Mouse (Mus musculus) adrenal gland, postnatal 25 days (tissue): ENCODE measurements around the gene Pmis2. TPM values are rescaled to one million over a fixed set of nuclear protein-coding genes. Genes with fewer than 3 reads are reported as not detected.

Experiments used
- DNase-seq: peaks from one replicate; pipeline ENCODE4 v3.0.0; 2021; ENCODE audit warnings: mixed read lengths
- long read RNA-seq: library from polyadenylated mRNA; stranded (forward); transcript quantifications from one replicate; pipeline ENCODE4 v2.0.0, GENCODE M21; 2021
- total RNA-seq: library from RNA; stranded (reverse); gene quantifications from 2 replicates; pipeline ENCODE4 v1.2.3, GENCODE M21; 2021

Pmis2 gene
- total RNA-seq: not detected in 2 replicates
- long read RNA-seq: 0 reads

DNA sequence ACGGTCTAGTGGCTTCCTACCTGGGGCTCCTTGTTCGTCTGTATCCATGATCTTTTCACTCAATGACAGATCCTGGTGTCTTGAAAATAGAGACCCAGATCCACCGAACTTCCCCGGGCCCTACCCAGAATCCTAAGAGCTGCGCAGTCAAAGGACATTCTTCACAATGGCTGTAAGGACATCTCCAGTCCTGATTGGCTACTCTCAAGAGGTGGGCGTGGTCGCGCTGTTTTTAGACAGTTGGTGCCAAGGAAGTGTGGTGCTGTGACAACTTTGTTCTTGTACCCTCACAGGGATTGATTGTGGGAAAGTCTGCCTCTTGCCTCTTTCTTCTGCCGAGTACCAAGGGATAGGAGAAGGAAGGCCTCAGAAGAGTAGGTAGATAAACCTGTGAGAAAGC, at the start of gene Pmis2:
Gene Pmis2, minus strand, starts transcription at position 126 of the 400 bp plus-strand sequence.
- DNase-seq: no peak

DNA sequence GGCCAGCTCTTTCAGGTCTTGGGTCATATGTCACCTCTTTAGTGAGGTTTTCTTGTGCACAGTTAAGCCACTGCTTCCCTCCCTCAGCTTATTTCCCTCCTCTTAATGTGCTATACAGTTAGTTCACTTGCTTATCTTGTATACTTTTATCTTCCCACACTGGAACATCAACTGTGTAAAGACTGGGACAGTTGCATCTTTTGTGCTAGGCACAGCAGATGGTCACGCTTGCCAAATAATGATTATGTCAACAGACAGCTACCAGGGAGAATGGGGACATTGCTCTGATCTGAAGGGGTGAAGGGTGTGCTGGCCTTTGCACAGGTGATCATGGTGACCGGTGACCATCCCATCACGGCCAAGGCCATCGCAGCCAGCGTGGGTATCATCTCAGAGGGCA, 48.3 kb upstream of the Pmis2 start:
- no peak for DNase-seq

DNA sequence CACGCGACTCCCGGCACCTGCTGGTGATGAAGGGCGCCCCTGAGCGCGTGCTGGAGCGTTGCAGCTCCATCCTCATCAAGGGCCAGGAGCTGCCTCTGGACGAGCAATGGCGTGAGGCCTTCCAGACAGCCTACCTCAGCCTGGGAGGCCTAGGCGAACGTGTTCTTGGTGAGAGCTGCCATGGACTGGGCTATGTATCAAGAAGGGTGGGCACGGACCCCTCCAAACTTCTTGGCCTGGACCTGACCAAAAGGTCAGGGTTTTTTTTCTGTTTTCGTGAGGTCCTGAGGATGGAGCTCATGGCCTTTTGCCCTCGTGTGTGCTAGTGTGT, 46.3 kb upstream of the Pmis2 start:
- no peak for DNase-seq

DNA sequence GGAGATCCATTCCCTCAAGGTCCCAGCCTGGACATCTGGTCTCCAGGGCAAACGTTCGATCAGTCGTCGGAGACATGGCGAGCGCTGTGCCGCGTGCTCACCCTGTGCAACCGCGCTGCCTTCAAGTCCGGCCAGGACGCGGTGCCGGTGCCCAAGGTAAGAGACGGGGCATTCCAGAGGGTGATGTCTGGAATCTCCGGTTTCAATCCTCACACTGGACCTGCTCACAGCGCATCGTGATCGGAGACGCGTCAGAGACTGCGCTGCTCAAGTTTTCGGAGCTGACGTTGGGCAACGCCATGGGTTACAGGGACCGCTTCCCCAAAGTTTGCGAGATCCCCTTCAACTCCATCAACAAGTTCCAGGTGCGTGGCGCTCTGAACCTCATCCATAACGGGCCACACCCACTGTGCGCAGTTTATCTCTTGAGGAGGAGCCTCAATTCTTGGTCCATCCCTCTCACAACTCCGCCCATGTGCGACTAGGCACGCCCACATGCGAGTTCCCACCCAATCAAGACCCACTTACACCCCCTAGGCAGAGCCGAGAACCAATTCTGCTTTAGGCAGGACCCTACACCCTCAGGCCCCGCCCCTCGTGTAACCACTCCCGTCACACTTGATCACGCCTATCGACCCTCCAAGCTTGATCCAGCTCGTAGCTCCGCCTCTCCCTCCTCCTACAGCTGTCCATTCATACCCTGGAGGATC, 45.8 kb upstream of the Pmis2 start:
- DNase-seq: peak; percentile 86

DNA sequence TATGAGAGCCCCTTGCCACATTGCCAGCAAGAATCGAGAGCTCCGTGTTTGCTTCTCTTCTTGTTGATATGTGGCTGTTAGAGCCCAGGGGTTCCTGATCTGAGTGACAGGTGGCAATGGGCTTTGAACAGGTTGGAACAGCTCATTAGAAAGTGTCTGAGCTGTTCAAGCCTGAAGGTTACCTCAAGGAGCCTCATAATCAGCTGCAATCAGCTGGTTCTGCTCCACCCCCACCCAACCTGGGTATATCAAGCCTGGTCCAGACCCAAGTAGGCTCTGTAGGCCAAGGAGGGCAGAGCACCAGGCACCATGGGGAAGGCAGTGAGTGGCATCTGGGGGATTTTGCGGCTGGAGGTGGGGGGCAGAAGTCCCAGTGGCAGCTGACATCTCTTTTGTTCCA, 40.5 kb upstream of the Pmis2 start, which contains the start of gene Atp4a:
Gene Atp4a, plus strand, starts transcription at position 268 of the 400 bp plus-strand sequence.
- no peak for DNase-seq

DNA sequence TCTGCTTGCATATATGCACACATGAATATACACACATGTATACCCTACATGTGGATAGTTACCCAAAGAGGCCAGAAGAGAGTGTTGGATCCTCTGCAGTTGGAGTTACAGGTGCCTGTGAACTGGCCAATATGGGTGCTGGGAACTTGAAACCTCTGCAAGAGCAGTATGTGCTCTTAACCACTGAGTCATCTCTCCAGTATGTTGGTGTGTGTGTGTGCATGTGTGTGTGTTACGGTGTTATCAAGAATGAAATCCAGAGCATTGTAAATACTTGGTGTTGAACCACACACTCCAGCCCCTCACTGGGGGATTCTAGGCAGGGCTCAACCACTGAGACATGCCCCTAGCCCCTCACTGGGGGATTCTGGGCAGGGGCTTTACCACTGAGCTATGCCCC, 36.0 kb upstream of the Pmis2 start:
- DNase-seq: no peak

DNA sequence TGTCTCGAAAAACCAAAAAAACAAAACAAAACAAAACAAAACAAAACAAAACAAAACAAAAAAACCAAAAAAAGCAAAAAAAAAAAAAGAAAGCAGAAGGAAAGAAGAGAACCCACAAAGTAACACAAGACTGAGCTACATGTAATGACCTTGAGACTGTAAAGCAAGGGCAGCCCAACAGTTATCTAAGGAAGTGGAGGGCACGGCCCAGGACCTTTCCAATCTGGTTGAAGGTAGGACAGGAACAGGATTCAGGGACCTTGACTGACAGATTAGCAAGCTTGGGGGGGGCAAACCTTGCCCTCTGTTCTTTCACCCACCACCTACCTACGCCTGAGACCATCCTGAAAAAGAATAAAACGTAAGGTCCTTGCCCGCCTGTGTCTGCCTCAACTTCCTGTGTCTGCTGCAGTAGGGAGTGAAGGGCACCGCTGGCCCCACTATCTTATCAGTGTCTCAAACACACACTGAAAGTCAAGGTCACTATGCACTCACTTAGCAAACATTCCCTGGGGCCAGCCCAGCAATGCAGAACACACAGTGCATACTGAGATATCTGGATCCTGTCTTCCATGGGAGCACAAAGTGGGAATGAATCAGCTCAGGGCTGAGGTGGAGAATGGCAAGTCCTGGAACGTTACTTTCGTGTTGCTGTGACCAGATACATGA, 34.9 kb upstream of the Pmis2 start:
- peak; percentile 52 for DNase-seq

DNA sequence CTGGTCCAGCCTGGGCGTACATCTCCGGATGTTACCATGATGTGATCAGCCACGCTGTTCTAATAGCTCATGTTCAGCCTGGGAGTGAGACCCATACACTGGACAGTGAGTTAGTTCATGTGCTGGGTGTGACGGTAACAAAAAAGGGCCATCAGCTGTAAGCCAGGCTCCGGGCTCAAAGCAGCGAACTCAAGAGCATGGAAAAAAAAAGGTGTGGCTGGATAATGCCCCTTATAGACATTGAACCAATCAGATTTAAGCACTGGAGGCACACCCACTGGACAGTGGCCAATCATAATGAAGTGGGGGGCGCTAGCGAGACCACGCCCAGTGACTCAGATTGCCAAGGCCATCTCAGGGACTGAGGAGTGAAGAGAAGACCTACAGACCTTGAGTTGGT, 27.2 kb upstream of the Pmis2 start, which contains the start of gene 2200002J24Rik:
Gene 2200002J24Rik, plus strand, starts transcription at position 338 of the 400 bp plus-strand sequence.
- peak; percentile 79 for DNase-seq

DNA sequence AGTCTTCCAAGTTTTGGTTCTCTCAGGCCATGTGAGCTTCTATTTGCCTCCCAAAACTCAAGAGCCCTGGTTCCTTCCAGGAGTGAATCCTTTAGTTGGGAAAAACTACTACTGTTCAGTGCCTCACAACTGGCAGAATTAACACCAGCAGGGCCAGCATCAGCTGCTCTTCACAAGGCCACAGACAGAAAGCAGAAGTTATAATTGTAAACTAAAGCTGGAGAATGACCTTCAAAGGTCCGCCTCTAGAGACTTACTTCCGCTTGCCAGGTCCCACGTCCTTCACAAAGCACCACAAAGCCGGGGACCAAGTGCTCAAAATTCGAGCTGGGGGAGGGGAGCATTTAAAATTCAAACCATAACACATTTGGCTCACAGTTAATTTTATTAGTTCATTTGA, 26.7 kb upstream of the Pmis2 start:
- DNase-seq: no peak

DNA sequence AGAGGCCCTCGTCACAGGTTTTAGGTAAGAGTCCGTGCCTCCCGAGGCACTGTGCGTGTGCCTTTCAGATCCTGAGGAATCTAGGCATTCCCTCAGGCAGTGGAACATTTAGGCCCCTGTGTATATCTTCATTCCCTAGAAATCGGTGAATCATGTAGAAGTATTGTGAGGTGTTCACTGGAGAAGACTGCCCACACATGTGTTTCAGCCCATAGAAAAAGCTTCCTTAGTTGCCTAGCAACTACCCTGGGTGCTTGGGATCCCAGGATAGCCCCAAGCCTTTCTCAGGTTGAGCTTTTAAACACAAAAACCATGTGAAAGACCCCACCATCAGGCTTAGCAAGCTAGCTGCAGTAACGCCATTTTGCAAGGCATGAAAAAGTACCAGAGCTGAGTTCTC, 16.9 kb upstream of the Pmis2 start:
- DNase-seq: no peak

DNA sequence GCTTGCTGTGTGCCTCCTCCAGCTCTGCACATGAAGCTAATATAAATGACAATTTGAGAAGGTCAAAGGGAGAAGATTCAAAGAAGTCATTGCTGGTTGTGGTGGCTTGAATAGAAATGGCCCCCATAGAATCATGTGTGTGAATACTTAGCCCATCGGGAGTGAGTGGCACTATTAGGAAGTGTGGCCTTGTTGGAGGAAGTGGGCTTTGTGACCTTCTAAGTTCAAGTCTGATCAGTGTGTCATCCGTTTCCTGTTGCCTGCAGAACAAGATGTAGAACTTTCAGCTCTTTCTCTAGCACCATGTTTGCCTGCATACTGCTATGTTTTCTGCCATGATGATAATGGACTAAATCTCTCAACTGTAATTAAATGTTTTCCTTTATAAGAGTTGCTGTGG, 12.0 kb upstream of the Pmis2 start:
- DNase-seq: no peak

DNA sequence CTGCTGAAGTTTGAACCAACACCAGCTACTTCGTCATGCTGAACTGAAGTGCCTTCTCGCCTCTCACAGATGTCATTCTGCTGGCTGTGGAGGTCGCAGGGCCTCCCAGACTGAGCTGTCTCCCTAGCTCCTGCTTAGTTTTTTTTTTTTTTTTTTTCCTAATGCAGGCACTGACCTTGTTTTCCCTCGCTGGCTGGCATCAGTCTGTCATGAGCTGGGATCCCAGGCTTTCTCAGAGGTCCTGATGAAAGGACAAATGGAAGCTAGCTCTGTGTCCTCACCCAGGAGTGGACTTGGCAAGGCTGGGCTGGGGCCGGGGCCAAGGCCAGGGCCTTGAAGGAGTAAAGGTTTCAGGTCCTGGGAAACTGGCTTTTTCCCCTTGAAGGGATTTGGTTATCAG, 10.5 kb upstream of the Pmis2 start:
- peak; percentile 16 for DNase-seq

DNA sequence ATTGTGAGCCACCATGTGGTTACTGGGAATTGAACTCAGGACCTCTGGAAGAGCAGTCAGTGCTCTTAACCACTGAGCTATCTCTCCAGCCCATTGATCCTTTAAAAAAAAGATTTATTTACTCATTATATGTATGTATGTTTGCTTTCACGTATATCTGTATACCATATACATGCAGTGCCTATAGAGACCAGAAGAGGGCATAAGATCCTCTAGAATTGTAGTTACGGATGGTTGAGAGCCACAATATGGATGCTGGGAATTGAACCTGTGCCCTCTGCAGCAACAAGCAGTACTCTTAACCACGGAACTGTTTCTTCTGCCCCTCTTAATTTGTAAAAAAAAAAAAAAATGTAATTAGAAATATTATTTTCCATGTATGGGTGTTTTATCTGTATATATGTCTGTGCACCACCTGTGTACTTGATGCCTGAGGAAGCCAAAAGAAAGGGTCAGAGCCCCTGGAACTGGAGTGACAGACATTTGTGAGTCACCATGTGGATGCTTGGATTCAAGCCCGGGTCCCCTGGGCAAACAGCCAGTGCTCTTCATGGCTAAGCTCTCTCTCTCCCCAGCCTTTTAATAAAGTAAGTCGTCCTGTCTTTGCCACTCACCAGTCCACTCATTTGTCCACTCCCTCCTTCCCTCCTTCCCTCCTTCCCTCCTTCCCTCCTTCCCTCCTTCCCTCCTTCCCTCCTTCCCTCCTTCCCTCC, 7.0 kb upstream of the Pmis2 start:
- DNase-seq: peak; percentile 88

DNA sequence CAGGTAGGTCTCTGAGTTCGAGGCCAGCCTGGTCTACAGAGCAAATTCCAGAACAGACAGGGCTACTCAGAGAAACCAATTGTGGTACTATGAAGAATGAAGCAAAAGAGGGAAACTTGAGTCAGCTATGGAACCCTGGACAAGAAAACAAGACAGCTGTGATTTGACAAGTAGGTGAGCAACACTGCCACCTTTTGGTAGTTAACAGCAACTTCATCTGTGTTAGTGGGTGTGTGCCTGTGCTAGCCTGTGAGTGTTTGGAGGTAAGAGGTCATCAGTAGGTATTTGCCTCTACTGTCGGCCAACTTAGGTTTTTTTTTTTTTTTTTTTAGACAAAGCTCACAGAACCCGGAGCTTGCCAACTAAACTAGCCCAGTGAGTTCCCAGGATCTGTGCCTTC, 2.2 kb downstream of the Pmis2 start:
- no peak for DNase-seq

DNA sequence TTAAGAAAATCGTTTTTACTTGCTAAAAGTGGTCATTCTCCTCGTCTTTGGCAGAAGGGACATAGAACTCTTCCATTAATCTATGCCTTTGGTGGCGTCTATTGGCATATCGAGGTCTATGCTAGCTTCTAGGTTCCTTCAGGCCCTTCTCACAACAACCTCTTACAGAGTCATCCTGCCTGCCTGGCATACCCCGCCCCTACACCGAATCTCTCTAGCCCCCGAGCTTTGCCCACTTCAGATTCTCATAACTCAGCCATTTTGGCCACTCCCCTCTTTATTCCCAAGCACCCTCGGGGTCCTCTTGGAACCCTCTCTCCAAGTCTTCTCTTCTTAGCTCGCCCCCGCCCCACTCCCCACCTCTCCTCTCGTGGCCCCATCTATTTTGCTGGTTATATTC, 6.1 kb downstream of the Pmis2 start:
- no peak for DNase-seq

DNA sequence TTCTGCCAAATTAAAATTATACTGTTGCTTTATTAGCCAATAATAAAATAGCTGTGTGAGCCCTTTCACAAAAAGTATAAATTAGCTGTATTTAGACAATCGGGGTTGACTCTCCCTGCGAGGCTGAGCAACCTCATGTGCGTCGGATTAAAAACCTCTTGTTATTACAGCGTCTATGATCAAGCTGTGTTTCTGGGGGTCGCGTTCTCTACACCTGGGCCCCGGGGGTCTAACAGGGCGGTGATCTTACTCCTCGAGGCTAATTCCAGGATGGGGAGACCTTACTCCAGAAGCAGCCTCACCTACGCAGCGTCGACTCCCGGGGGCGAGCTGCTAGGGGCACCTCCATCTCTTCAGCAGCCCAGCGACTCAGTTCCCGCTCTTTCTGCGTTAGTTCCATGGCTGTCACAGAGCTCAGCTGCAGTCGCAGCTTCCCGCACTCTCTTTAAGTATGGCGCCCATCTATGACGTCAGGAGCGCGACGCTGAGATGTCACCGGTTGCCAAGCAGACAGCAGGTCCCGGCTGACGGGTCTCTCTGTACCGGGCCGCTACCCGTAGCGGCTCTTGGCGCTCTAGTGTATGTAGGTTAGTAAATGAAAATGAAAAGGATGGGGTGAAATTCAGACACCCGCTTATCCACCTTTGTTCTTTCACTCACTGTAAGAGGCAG, 6.7 kb downstream of the Pmis2 start, which contains the start of gene Haus5:
Gene Haus5, minus strand, starts transcription at position 466 of the 672 bp plus-strand sequence.
- DNase-seq: peak; percentile 86

DNA sequence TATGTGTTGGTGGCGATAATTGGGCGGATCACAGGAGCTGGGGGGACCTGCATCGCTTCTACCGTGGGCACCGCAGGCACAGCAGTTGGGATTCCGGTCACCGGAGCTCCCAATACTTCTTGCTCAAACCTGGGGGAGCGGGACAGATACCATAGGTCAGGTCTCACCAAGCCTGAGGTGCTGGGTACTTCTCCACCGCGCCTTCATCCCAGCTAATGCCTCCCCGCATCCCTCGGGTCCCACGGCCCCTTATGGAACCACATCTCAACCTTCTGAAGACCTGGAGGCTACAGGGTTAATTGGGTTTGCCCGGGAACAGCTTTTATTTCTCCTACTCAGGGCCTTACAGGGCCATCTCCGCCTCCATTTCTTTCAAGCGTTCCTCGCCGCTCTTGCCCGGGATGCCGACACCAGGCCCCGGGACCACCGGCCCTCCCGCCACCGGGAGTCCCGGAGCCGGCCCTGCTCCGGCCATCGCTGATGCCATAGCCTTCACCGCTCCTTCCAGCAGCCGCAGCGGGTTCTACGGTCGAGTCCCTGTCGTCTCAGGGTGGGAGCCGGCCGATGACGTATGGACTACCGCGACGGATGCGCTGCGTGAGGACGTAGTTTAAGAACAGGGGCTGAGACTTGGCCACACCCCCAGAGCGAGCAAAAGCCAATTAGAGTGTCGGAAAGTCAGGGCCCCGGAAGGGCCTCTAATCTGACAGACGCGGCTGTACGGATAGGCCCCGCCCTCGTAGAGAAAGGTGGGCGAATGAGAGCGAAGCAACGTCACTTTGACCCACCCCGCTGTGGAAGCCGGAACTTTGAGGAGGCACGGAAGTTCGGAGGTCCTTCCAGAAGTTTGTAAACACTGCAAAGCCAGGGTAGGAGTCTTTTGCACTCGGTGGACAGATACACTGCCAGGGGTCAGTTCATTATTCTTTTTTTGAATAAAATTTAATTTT, 21.5 kb downstream of the Pmis2 start, which contains the start of gene Rbm42:
Gene Rbm42, minus strand, starts transcription at position 727 of the 950 bp plus-strand sequence.
- DNase-seq: peak; percentile 96

DNA sequence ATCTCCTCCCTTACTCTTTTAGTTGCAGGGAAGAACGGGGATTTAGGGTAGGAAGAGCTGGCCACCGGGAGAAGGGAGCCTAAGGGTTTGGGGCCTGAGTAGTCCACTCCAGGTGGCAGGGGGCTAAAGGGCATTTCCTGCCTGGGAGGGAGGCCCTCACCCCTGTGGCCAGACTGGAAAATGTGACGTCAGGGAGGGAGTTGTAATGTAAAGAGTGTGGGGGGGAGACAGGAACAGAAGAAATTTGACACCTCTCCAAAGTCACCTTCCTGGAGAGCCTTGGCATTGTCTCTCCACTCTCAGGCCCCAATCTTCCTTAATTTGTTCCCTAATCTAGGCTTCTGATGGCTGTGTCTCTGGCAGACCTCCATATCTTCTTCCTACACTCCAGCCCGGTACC, 32.3 kb downstream of the Pmis2 start:
- no peak for DNase-seq

DNA sequence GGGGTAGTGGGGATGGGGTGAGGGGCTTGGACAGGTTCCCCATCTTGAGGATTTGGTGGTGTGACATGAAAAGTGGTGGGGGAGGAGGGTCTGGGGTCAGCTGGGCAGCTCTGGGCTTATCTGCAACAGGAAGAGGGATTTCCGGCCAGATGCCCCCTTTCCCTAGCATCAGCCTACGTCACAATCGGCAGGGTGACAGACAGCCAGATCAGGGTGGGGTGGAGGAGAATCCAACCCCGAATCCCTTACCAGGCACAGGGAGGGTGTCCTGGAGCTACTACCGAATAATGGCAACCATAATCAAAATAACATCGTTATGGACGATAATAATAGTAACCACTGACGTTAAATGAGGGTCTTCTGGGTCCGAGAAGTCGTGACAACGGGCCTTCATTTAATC, 35.0 kb downstream of the Pmis2 start:
- DNase-seq: no peak

DNA sequence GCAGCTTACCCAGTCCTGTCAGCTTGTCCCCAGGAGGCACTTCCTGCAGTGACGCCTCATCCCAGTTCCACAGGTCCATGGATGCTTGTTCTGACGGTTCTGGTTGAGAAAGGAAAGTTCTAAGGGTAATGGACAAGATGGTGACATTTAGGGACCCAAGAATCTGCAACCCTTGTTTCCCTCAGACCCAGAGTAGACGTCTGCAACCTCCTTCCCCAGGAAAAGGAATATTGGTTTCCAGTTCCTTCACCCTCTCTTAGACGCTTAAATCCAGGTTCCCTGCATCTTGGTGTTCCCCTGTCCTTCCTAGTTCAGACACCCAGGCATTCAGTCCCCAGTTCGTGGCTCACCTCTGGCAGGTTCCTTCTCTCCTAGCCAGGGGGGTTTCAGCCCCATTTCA, 35.7 kb downstream of the Pmis2 start, which contains the start of gene Etv2:
Gene Etv2, minus strand, starts transcription at position 101 of the 400 bp plus-strand sequence.
- no peak for DNase-seq

DNA sequence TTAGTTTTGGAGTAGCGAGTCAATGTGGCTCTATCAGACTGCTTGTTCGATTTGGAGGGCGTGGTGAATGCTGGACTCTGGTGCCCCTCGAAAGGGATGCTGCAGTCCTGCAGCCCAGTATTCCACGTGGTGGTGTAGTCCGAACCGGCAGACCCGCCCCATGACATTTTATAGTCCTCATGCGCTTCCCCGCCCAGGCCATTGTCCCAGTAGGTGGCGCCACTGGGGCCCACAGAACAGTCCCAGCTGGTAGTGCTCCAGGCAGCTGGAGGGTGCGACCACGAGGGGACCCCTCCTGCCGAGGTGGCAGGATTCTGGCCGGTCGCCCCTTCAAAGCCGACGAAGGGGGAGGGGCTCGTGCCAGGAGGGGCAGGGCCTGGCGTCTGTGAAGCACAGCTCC, 36.8 kb downstream of the Pmis2 start:
- DNase-seq: peak; percentile 58
